Mouse (Mus musculus): Measurements from ENCODE around the gene Arhgdig.

Arhgdig gene

GRCm38 (mm10) chr17:26207686-26208085 is at the start of gene Arhgdig:
TSS of gene Arhgdig (minus strand) at chr17:26207786.
- DNase-seq = no peak

GRCm38 (mm10) chr17:26255313-26255712 is 47.7 kb upstream of the Arhgdig start:
- DNase-seq = no peak

- DNase-seq = no peak
These were observed 45.8 kb upstream of the Arhgdig start for GRCm38 (mm10) chr17:26253399-26253798.

- peak; percentile 98 for DNase-seq
These were observed 45.1 kb upstream of the Arhgdig start, which contains the start of gene Luc7l for GRCm38 (mm10) chr17:26252539-26253251. TSS of gene Luc7l (plus strand) at chr17:26252896.

- no peak for DNase-seq
These were observed 44.4 kb upstream of the Arhgdig start for GRCm38 (mm10) chr17:26251886-26252538.

GRCm38 (mm10) chr17:26244101-26244841 is 36.7 kb upstream of the Arhgdig start, which contains the start of gene Fam234a:
TSS of gene Fam234a (minus strand) at chr17:26244242.
- DNase-seq = peak; percentile 93

- no peak for DNase-seq
These were observed 36.0 kb upstream of the Arhgdig start for GRCm38 (mm10) chr17:26243471-26244100.

- no peak for DNase-seq
These were observed 33.4 kb upstream of the Arhgdig start for GRCm38 (mm10) chr17:26240990-26241389.

GRCm38 (mm10) chr17:26240120-26240790 is 32.7 kb upstream of the Arhgdig start:
- DNase-seq = no peak

- DNase-seq = no peak
These were observed 32.0 kb upstream of the Arhgdig start for GRCm38 (mm10) chr17:26239551-26239950.

GRCm38 (mm10) chr17:26237667-26238066 is 30.1 kb upstream of the Arhgdig start:
- no peak for DNase-seq

- DNase-seq = no peak
These were observed 27.7 kb upstream of the Arhgdig start for GRCm38 (mm10) chr17:26235077-26235815.

- no peak for DNase-seq
These were observed 26.8 kb upstream of the Arhgdig start for GRCm38 (mm10) chr17:26234386-26234785.

GRCm38 (mm10) chr17:26232863-26233262 is 25.3 kb upstream of the Arhgdig start:
- no peak for DNase-seq

- no peak for DNase-seq
These were observed 23.6 kb upstream of the Arhgdig start for GRCm38 (mm10) chr17:26231156-26231555.

- no peak for DNase-seq
These were observed 22.2 kb upstream of the Arhgdig start for GRCm38 (mm10) chr17:26229776-26230175.

- peak; percentile 41 for DNase-seq
These were observed 17.6 kb upstream of the Arhgdig start for GRCm38 (mm10) chr17:26225150-26225549.

- no peak for DNase-seq
These were observed 13.9 kb upstream of the Arhgdig start for GRCm38 (mm10) chr17:26221508-26221907.

- DNase-seq = no peak
These were observed 5.1 kb upstream of the Arhgdig start for GRCm38 (mm10) chr17:26212681-26213080.

GRCm38 (mm10) chr17:26212241-26212640 is 4.7 kb upstream of the Arhgdig start:
- no peak for DNase-seq

GRCm38 (mm10) chr17:26206392-26206791 is 1.2 kb downstream of the Arhgdig start:
- DNase-seq = no peak

- no peak for DNase-seq
These were observed 2.8 kb downstream of the Arhgdig start for GRCm38 (mm10) chr17:26204766-26205165.
